Mouse (Mus musculus): ENCODE measurements around the gene Chek2. TPM values are rescaled to one million over a fixed set of nuclear protein-coding genes. Genes with fewer than 3 reads are reported as not detected.

Gene Chek2
- polyA plus RNA-seq (2016; fragmentation: Nextera tagmentation; extraction: Ambion mirVana) = 28.1 and 28.8 TPM in 2 replicates

GRCm38 (mm10) chr5:110839678-110840365 lies at the start of gene Chek2, which contains the start of gene Hscb:
TSS of gene Chek2 (plus strand) at chr5:110839979.
TSS of gene Hscb (minus strand) at chr5:110839777.
- Histone ChIP-seq H3K27ac (peak within 1 kb of the TSS; percentile 91), H3K9me3 (no peaks in the 10 kb centered on the region), H3K36me3 (peaks cover 35% of the 10 kb centered on the region), H3K27me3 (ENCODE audit: insufficient read depth, poor library complexity, severe bottlenecking) (no peaks in the 10 kb centered on the region), H3K4me3 (peak within 1 kb of the TSS; percentile 84), H3K4me1 (peaks cover 25% of the 10 kb centered on the region)
- under 1% methylated on average over 41 of the region's 41 CpGs for WGBS
- peak; percentile 100 for DNase-seq (ENCODE audit: low spot score)

GRCm38 (mm10) chr5:110794363-110794762 lies 45.4 kb upstream of the Chek2 start:
- Histone ChIP-seq H3K4me1 (peaks cover 9% of the 10 kb centered on the region; the same call in 1 of the 2 replicates), H3K27me3 (ENCODE audit: insufficient read depth, poor library complexity, severe bottlenecking) (no peaks in the 10 kb centered on the region), H3K36me3 (peaks cover 99% of the 10 kb centered on the region), H3K4me3 (no peak overlapping the region), H3K9me3 (no peaks in the 10 kb centered on the region), H3K27ac (no peak overlapping the region)
- WGBS = 91% methylated on average over 7 of the region's 7 CpGs
- DNase-seq (ENCODE audit: low spot score) = no peak

DNA sequence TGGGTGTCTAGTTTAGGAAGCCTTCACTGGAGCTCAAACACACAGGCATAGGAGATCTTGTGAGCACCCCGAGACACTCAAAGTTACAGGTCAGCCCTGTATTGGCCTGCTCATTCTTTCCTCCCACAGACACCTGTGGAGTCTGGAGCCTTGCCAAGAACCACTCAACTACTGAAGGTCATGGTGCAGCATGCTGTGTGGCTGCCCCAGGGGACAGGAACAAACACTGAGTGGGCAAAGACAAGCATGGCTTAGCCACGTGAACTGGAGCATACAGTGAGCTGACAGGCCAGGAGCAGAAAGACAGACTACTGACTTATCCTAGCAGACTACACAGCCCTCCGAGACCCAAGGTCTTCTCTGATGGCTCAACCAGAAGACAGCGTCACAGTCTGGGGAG lies 42.1 kb upstream of the Chek2 start:
- Histone ChIP-seq H3K4me3 (no peak overlapping the region), H3K36me3 (peaks cover 94% of the 10 kb centered on the region), H3K27me3 (ENCODE audit: insufficient read depth, poor library complexity, severe bottlenecking) (no peaks in the 10 kb centered on the region), H3K9me3 (no peaks in the 10 kb centered on the region), H3K4me1 (peaks cover 21% of the 10 kb centered on the region), H3K27ac (no peak overlapping the region)
- DNase-seq (ENCODE audit: low spot score) = no peak
- 82% methylated on average over 4 of the region's 4 CpGs for WGBS

- WGBS = 92% methylated on average over 3 of the region's 3 CpGs
- no peak for DNase-seq (ENCODE audit: low spot score)
- Histone ChIP-seq H3K4me1 (peaks cover 26% of the 10 kb centered on the region), H3K9me3 (no peaks in the 10 kb centered on the region), H3K27ac (no peak overlapping the region), H3K36me3 (peaks cover 79% of the 10 kb centered on the region), H3K27me3 (ENCODE audit: insufficient read depth, poor library complexity, severe bottlenecking) (no peaks in the 10 kb centered on the region), H3K4me3 (no peak overlapping the region)
Measured at GRCm38 (mm10) chr5:110801036-110801624, 38.6 kb upstream of the Chek2 start.

- no peak for DNase-seq (ENCODE audit: low spot score)
- Histone ChIP-seq H3K36me3 (peaks cover 78% of the 10 kb centered on the region), H3K4me1 (peaks cover 33% of the 10 kb centered on the region), H3K4me3 (no peak overlapping the region), H3K9me3 (no peaks in the 10 kb centered on the region), H3K27ac (no peak overlapping the region), H3K27me3 (ENCODE audit: insufficient read depth, poor library complexity, severe bottlenecking) (no peaks in the 10 kb centered on the region)
- WGBS = 80% methylated on average over 4 of the region's 4 CpGs
Measured at GRCm38 (mm10) chr5:110802186-110802585, 37.6 kb upstream of the Chek2 start.

- no peaks in the 10 kb centered on the region for H3K27me3 ChIP-seq (ENCODE audit: insufficient read depth, poor library complexity, severe bottlenecking)
- H3K4me1 ChIP-seq = peaks cover 37% of the 10 kb centered on the region
- H3K9me3 ChIP-seq = no peaks in the 10 kb centered on the region
- no peak for DNase-seq (ENCODE audit: low spot score)
- peaks cover 72% of the 10 kb centered on the region for H3K36me3 ChIP-seq
- H3K27ac ChIP-seq = no peak overlapping the region
- H3K4me3 ChIP-seq = no peak overlapping the region
Measured at GRCm38 (mm10) chr5:110802809-110803208, 37.0 kb upstream of the Chek2 start.

DNA sequence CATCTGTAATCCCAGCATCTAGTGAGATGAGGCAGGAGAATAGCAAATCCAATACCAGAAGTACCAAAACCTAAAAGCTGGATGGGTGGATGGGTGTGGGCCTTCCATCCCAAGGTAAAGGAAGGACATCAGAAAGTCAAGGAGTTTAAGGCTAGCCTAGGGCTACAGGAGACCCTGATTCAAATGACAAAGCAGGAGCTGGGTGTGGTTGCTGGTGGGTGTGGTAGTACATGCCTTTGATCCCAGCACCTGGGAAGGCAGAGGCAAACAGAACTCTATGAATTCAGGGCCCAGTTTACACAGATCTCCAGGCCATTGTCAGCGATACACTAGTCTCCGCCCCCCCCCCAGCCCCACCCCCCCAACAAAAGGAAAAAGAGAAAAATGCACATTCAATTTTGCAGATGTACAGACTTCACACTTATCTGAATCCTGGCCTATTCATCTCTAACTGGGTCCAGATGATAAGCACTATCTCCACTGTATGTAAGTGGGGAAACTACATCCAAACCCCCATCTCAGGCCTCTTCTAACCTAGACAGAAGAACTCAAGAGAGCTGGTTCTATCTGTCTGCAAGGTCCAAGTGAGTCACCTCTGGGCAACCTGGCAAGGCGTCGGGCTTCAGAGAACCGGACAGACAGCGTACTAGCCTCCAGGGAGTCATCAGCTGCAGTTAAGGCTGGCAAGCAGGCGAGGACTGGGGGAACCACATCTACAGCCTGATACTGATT lies 35.6 kb upstream of the Chek2 start:
- WGBS = 85% methylated on average over 7 of the region's 7 CpGs
- H3K4me3 ChIP-seq = no peak overlapping the region
- H3K27ac ChIP-seq = no peak overlapping the region

DNA sequence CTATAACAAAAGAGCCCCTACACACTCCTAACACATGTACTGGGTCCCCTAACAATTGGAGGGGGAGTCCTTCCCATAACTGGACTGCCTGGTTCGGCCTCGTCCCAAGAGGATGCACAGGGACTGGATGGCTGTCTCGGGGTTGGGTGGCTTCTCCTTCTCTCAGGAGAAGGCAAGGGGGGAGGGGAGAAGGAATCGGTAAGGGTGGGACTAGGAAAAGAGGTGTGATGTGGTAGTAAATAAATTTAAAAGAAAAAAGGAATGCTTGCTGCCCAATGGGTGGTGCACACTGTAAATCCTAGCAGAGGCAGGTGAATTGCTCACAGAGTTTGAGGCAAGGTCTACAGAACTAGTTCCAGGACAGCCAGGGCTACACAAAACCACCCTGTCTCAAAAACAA lies 33.6 kb upstream of the Chek2 start:
- Histone ChIP-seq H3K4me3 (no peak overlapping the region), H3K4me1 (peaks cover 39% of the 10 kb centered on the region), H3K36me3 (peaks cover 40% of the 10 kb centered on the region), H3K27ac (no peak overlapping the region), H3K27me3 (ENCODE audit: insufficient read depth, poor library complexity, severe bottlenecking) (no peaks in the 10 kb centered on the region), H3K9me3 (no peaks in the 10 kb centered on the region)
- WGBS = 90% methylated on average over 4 of the region's 4 CpGs
- DNase-seq (ENCODE audit: low spot score) = no peak

More for the DNA sequence above, 35.6 kb upstream of the Chek2 start:
- no peaks in the 10 kb centered on the region for H3K9me3 ChIP-seq
- no peak for DNase-seq (ENCODE audit: low spot score)
- H3K4me1 ChIP-seq = peaks cover 43% of the 10 kb centered on the region
- no peaks in the 10 kb centered on the region for H3K27me3 ChIP-seq (ENCODE audit: insufficient read depth, poor library complexity, severe bottlenecking)
- H3K36me3 ChIP-seq = peaks cover 59% of the 10 kb centered on the region

- 94% methylated on average over 1 of the region's 1 CpGs for WGBS
- Histone ChIP-seq H3K9me3 (no peaks in the 10 kb centered on the region), H3K27ac (no peak overlapping the region), H3K4me1 (peaks cover 38% of the 10 kb centered on the region), H3K27me3 (ENCODE audit: insufficient read depth, poor library complexity, severe bottlenecking) (no peaks in the 10 kb centered on the region), H3K4me3 (no peak overlapping the region), H3K36me3 (peaks cover 35% of the 10 kb centered on the region)
- DNase-seq (ENCODE audit: low spot score) = peak; percentile 63
Measured at GRCm38 (mm10) chr5:110806676-110807075, 33.1 kb upstream of the Chek2 start.

- DNase-seq (ENCODE audit: low spot score) = no peak
- Histone ChIP-seq H3K36me3 (peaks cover 28% of the 10 kb centered on the region), H3K4me1 (peaks cover 35% of the 10 kb centered on the region), H3K27me3 (ENCODE audit: insufficient read depth, poor library complexity, severe bottlenecking) (no peaks in the 10 kb centered on the region), H3K27ac (peak overlapping the region; percentile 75; the same call in 1 of the 2 replicates), H3K4me3 (peak overlapping the region; percentile 95), H3K9me3 (no peaks in the 10 kb centered on the region)
- WGBS = 84% methylated on average over 4 of the region's 4 CpGs
Measured at GRCm38 (mm10) chr5:110807453-110807852, 32.3 kb upstream of the Chek2 start.

DNA sequence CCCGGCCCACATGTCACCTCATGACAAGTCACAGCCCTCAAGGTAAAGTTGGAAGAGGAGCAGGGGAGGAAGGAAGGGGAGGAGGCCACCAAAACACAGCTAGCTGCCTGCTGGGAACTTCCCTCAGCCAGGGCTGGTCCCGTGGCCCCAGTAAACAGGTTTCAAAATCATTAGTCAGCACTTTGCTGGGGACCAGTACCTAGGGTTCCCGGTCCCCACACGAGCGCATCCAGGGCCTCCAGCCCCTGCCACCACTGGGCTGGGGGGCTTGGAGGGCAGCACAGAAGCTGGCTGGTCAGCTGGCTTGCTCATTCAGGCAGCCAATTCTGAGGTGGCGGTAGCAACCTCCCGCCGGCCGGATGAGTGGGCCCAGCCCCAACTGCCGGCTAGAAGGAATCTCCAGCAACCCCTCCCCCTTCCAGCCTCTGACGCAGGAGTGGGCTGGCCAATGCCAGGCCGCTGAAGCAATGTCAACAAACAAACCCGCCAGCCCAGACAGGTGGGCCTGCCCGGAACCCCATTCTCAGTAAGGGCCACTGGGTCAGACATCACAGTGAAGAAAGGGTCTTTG lies 31.6 kb upstream of the Chek2 start:
- Histone ChIP-seq H3K27ac (peak overlapping the region; percentile 75), H3K4me3 (peak overlapping the region; percentile 95), H3K4me1 (peaks cover 31% of the 10 kb centered on the region), H3K27me3 (ENCODE audit: insufficient read depth, poor library complexity, severe bottlenecking) (no peaks in the 10 kb centered on the region), H3K9me3 (no peaks in the 10 kb centered on the region), H3K36me3 (peaks cover 28% of the 10 kb centered on the region)
- WGBS = 1% methylated on average over 14 of the region's 14 CpGs
- peak; percentile 94 for DNase-seq (ENCODE audit: low spot score)

DNA sequence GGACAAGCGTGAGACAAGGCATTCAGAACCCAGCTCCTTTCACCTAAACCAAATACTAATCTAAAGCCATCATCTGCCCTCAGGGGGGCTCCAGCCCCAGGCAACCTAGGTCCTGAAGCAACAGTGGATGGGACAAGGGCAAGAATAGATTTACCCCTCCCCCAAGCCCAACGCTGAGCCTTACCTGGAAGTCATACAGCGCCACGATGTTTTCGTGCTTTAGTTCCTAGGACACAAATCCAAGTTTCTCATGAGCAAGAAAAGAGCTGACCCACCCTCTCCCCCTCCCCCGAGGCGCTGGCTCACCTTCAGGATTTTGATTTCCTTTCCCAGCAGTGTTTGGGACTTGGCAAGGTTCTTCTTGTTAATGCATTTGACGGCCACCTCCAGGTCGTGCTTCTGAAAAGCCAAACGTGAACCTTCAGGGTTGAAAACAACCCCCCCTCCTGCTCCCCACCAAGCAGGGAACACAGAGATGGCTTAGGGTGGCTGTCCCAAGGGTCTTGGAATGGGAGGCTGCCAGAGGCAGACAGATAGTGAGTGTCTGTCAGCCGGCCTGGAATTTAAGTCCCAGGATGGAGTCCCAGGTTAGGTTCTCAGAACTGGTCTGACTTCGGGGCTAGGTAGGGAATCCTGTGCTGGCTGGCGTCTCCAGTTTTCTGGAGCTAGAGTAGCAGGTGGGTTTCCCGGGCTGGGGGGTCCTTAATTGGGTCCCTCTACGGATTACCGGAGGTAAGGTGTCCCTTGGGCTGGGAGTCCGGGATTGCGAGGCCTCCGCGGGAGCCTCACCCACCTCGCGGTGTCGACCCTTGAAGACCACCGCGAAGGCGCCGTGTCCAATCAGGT lies 30.7 kb upstream of the Chek2 start:
- peak; percentile 78 for DNase-seq (ENCODE audit: low spot score)
- WGBS = 4% methylated on average over 27 of the region's 27 CpGs

More for the DNA sequence above, 30.7 kb upstream of the Chek2 start:
- Histone ChIP-seq H3K9me3 (no peaks in the 10 kb centered on the region), H3K27me3 (ENCODE audit: insufficient read depth, poor library complexity, severe bottlenecking) (no peaks in the 10 kb centered on the region), H3K4me1 (peaks cover 31% of the 10 kb centered on the region), H3K4me3 (peak overlapping the region; percentile 95), H3K27ac (peak overlapping the region; percentile 95), H3K36me3 (peaks cover 28% of the 10 kb centered on the region)

Data from heart, embryonic 10.5 days (tissue).